Mouse (Mus musculus) adrenal gland, adult 18-20 months (tissue): Measurements from ENCODE around the gene Samd8. TPM values are rescaled to one million over a fixed set of nuclear protein-coding genes. Genes with fewer than 3 reads are reported as not detected.

Experiments used
- DNase-seq, 2 experiments: peaks; one replicate each; pipeline ENCODE4 v3.0.0; 2021 to 2022; ENCODE audit warnings: low spot score in 2 of 2
- total RNA-seq, 2 experiments: library from RNA; stranded (reverse); gene quantifications; 1 replicate in 1 of 2; 2 replicates in 1 of 2; pipeline ENCODE4 v1.2.3; 2021

Samd8 gene
- total RNA-seq, 2 experiments from 2014 or later: 45.1 to 52.9 TPM

GRCm38 (mm10) chr14:21790585-21791251 lies 40.4 kb downstream of the Samd8 start:
- DNase-seq: no peak

GRCm38 (mm10) chr14:21791722-21792121 lies 41.4 kb downstream of the Samd8 start:
- DNase-seq: no peak

- no peak for DNase-seq
Observed at GRCm38 (mm10) chr14:21792250-21792649, 41.9 kb downstream of the Samd8 start.

- no peak for DNase-seq
Observed at GRCm38 (mm10) chr14:21800641-21801040, 50.3 kb downstream of the Samd8 start.

GRCm38 (mm10) chr14:21801624-21802023 lies 51.3 kb downstream of the Samd8 start:
- no peak for DNase-seq

GRCm38 (mm10) chr14:21802543-21803206 lies 52.3 kb downstream of the Samd8 start:
- DNase-seq: no peak

- no peak for DNase-seq
Observed at GRCm38 (mm10) chr14:21806203-21806602, 55.9 kb downstream of the Samd8 start.

GRCm38 (mm10) chr14:21806631-21807160 lies 56.4 kb downstream of the Samd8 start:
- no peak for DNase-seq

GRCm38 (mm10) chr14:21808208-21808922 lies 58.0 kb downstream of the Samd8 start:
- DNase-seq: peak in 1 of 2 experiments; percentile 36

GRCm38 (mm10) chr14:21809418-21809817 lies 59.1 kb downstream of the Samd8 start:
- no peak for DNase-seq

- DNase-seq: no peak
Observed at GRCm38 (mm10) chr14:21811301-21811700, 61.0 kb downstream of the Samd8 start.

GRCm38 (mm10) chr14:21811744-21812393 lies 61.5 kb downstream of the Samd8 start:
- DNase-seq: no peak

GRCm38 (mm10) chr14:21812590-21813162 lies 62.3 kb downstream of the Samd8 start:
- peak; percentile 66 to 80 for DNase-seq

GRCm38 (mm10) chr14:21813216-21813615 lies 62.9 kb downstream of the Samd8 start:
- DNase-seq: no peak

- DNase-seq: peak in 1 of 2 experiments; percentile 27
Observed at GRCm38 (mm10) chr14:21813847-21814246, 63.5 kb downstream of the Samd8 start.

- no peak for DNase-seq
Observed at GRCm38 (mm10) chr14:21814606-21815005, 64.3 kb downstream of the Samd8 start.

- DNase-seq: no peak
Observed at GRCm38 (mm10) chr14:21816255-21816654, 65.9 kb downstream of the Samd8 start.

GRCm38 (mm10) chr14:21817453-21817852 lies 67.1 kb downstream of the Samd8 start:
- no peak for DNase-seq

- no peak for DNase-seq
Observed at GRCm38 (mm10) chr14:21820880-21821505, 70.7 kb downstream of the Samd8 start.

GRCm38 (mm10) chr14:21822307-21822706 lies 72.0 kb downstream of the Samd8 start:
- no peak for DNase-seq
